Mouse (Mus musculus): ENCODE data around the gene Rfc4. TPM values are rescaled to one million over a fixed set of nuclear protein-coding genes. Genes with fewer than 3 reads are reported as not detected.

The Rfc4 gene
- polyA plus RNA-seq, 1 experiment from 2014 or later, result 210 TPM

- no peaks in the 10 kb centered on the region for H3K9me3 ChIP-seq (ENCODE audit: control insufficient read depth, low read length)
- no peaks in the 10 kb centered on the region for H3K4me1 ChIP-seq (ENCODE audit: control insufficient read depth, insufficient read depth, low read length)
- no peak overlapping the region for H3K27ac ChIP-seq (replicated peaks; ENCODE audit: low read depth, low read length)
- H3K9ac ChIP-seq (ENCODE audit: low read length), result no peak overlapping the region
- WGBS, result 97% methylated on average over 3 of the region's 3 CpGs
- ATAC-seq (ENCODE audit: insufficient number of reproducible peaks, low FRiP score, low TSS enrichment, low read depth), result no peak
- H3K4me3 ChIP-seq (ENCODE audit: low read depth, low read length), result no peak overlapping the region
- DNase-seq (ENCODE audit: low spot score), result no peak
- no peaks in the 10 kb centered on the region for H3K36me3 ChIP-seq (ENCODE audit: control insufficient read depth, insufficient read depth, low read length)
- H3K27me3 ChIP-seq (ENCODE audit: control insufficient read depth, insufficient read depth, low read length), result no peaks in the 10 kb centered on the region
- H3K4me2 ChIP-seq (ENCODE audit: low read depth, severe bottlenecking), result no peak overlapping the region
Observed at GRCm38 (mm10) chr16:23162116-23162515, 34.6 kb upstream of the Rfc4 start.

DNA sequence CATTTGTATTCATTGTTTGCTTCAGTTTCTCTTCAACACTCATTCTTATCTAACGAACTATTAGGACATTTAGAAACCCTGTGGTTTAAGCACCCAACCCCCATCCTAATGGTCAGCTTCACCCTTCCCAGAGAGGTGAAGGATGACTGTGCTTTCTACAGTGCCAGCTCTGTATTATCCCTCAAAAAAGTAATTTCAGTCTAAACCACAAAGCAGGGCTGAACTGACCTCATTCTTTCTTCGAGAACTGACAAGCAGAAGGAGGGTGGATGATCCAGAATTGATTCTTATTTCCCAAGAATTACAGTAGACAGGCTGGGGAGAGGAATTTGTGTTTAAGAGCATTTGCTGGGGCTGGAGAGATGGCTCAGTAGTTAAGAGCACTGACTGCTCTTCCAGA, 32.2 kb upstream of the Rfc4 start:
- Histone ChIP-seq H3K27ac (replicated peaks; ENCODE audit: low read depth, low read length) (no peak overlapping the region), H3K4me3 (ENCODE audit: low read depth, low read length) (no peak overlapping the region), H3K4me2 (ENCODE audit: low read depth, severe bottlenecking) (no peak overlapping the region), H3K9ac (ENCODE audit: low read length) (no peak overlapping the region), H3K36me3 (ENCODE audit: control insufficient read depth, insufficient read depth, low read length) (no peaks in the 10 kb centered on the region), H3K4me1 (ENCODE audit: control insufficient read depth, insufficient read depth, low read length) (no peaks in the 10 kb centered on the region), H3K9me3 (ENCODE audit: control insufficient read depth, low read length) (no peaks in the 10 kb centered on the region), H3K27me3 (ENCODE audit: control insufficient read depth, insufficient read depth, low read length) (no peaks in the 10 kb centered on the region)
- ATAC-seq (ENCODE audit: insufficient number of reproducible peaks, low FRiP score, low TSS enrichment, low read depth) (no peak), DNase-seq (ENCODE audit: low spot score) (no peak)
- 83% methylated on average over 2 of the region's 2 CpGs for WGBS

DNA sequence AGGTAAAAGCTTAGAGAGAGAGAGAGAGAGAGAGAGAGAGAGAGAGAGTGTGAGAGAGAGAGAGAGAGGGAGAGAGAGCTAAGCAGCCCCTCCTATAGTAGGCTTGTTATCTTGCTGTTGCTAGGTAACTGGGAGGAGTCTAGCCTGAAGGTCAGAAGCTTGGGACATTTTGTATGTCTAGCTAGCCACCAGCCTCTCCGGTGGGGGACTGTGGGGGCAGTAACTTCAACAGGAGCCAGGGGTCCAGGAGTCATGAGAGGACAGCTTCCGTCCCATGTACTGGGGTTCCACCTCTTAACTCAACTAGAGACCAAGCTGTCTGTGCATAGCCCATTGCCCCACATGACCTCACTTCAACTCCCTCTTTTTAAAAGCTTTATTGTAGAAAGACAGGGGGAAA, 31.4 kb upstream of the Rfc4 start:
- Histone ChIP-seq H3K4me2 (ENCODE audit: low read depth, severe bottlenecking) (no peak overlapping the region), H3K9ac (ENCODE audit: low read length) (no peak overlapping the region), H3K4me1 (ENCODE audit: control insufficient read depth, insufficient read depth, low read length) (no peaks in the 10 kb centered on the region), H3K27ac (replicated peaks; ENCODE audit: low read depth, low read length) (no peak overlapping the region), H3K27me3 (ENCODE audit: control insufficient read depth, insufficient read depth, low read length) (no peaks in the 10 kb centered on the region), H3K9me3 (ENCODE audit: control insufficient read depth, low read length) (no peaks in the 10 kb centered on the region), H3K36me3 (ENCODE audit: control insufficient read depth, insufficient read depth, low read length) (no peaks in the 10 kb centered on the region), H3K4me3 (ENCODE audit: low read depth, low read length) (no peak overlapping the region)
- DNase-seq (ENCODE audit: low spot score), result no peak
- ATAC-seq (ENCODE audit: insufficient number of reproducible peaks, low FRiP score, low TSS enrichment, low read depth), result no peak
- WGBS, result 58% methylated on average over 2 of the region's 2 CpGs

GRCm38 (mm10) chr16:23158292-23158691, 30.8 kb upstream of the Rfc4 start:
- Histone ChIP-seq H3K4me2 (ENCODE audit: low read depth, severe bottlenecking) (no peak overlapping the region), H3K27ac (replicated peaks; ENCODE audit: low read depth, low read length) (no peak overlapping the region), H3K4me1 (ENCODE audit: control insufficient read depth, insufficient read depth, low read length) (no peaks in the 10 kb centered on the region), H3K36me3 (ENCODE audit: control insufficient read depth, insufficient read depth, low read length) (no peaks in the 10 kb centered on the region), H3K9me3 (ENCODE audit: control insufficient read depth, low read length) (no peaks in the 10 kb centered on the region), H3K9ac (ENCODE audit: low read length) (no peak overlapping the region), H3K4me3 (ENCODE audit: low read depth, low read length) (no peak overlapping the region), H3K27me3 (ENCODE audit: control insufficient read depth, insufficient read depth, low read length) (no peaks in the 10 kb centered on the region)
- ATAC-seq (ENCODE audit: insufficient number of reproducible peaks, low FRiP score, low TSS enrichment, low read depth) (no peak), DNase-seq (ENCODE audit: low spot score) (no peak)
- WGBS, result 86% methylated on average over 7 of the region's 7 CpGs

GRCm38 (mm10) chr16:23157013-23157412, 29.5 kb upstream of the Rfc4 start:
- Histone ChIP-seq H3K4me3 (ENCODE audit: low read depth, low read length) (no peak overlapping the region), H3K4me2 (ENCODE audit: low read depth, severe bottlenecking) (no peak overlapping the region), H3K27me3 (ENCODE audit: control insufficient read depth, insufficient read depth, low read length) (no peaks in the 10 kb centered on the region), H3K9me3 (ENCODE audit: control insufficient read depth, low read length) (no peaks in the 10 kb centered on the region), H3K27ac (replicated peaks; ENCODE audit: low read depth, low read length) (no peak overlapping the region), H3K36me3 (ENCODE audit: control insufficient read depth, insufficient read depth, low read length) (no peaks in the 10 kb centered on the region), H3K4me1 (ENCODE audit: control insufficient read depth, insufficient read depth, low read length) (no peaks in the 10 kb centered on the region), H3K9ac (ENCODE audit: low read length) (no peak overlapping the region)
- DNase-seq (ENCODE audit: low spot score) (no peak), ATAC-seq (ENCODE audit: insufficient number of reproducible peaks, low FRiP score, low TSS enrichment, low read depth) (no peak)
- WGBS, result 91% methylated on average over 13 of the region's 13 CpGs

GRCm38 (mm10) chr16:23154261-23154660, 26.7 kb upstream of the Rfc4 start:
- Histone ChIP-seq H3K4me2 (ENCODE audit: low read depth, severe bottlenecking) (no peak overlapping the region), H3K4me1 (ENCODE audit: control insufficient read depth, insufficient read depth, low read length) (no peaks in the 10 kb centered on the region), H3K9ac (ENCODE audit: low read length) (no peak overlapping the region), H3K9me3 (ENCODE audit: control insufficient read depth, low read length) (no peaks in the 10 kb centered on the region), H3K36me3 (ENCODE audit: control insufficient read depth, insufficient read depth, low read length) (no peaks in the 10 kb centered on the region), H3K27me3 (ENCODE audit: control insufficient read depth, insufficient read depth, low read length) (no peaks in the 10 kb centered on the region), H3K27ac (replicated peaks; ENCODE audit: low read depth, low read length) (no peak overlapping the region), H3K4me3 (ENCODE audit: low read depth, low read length) (no peak overlapping the region)
- DNase-seq (ENCODE audit: low spot score), result no peak
- 75% methylated on average over 5 of the region's 5 CpGs for WGBS
- no peak for ATAC-seq (ENCODE audit: insufficient number of reproducible peaks, low FRiP score, low TSS enrichment, low read depth)

GRCm38 (mm10) chr16:23151423-23151822, 23.9 kb upstream of the Rfc4 start:
- H3K4me1 ChIP-seq (ENCODE audit: control insufficient read depth, insufficient read depth, low read length), result no peaks in the 10 kb centered on the region
- no peak overlapping the region for H3K4me2 ChIP-seq (ENCODE audit: low read depth, severe bottlenecking)
- no peak overlapping the region for H3K9ac ChIP-seq (ENCODE audit: low read length)
- WGBS, result 22% methylated on average over 2 of the region's 2 CpGs
- ATAC-seq (ENCODE audit: insufficient number of reproducible peaks, low FRiP score, low TSS enrichment, low read depth) (no peak), DNase-seq (ENCODE audit: low spot score) (no peak)
- H3K36me3 ChIP-seq (ENCODE audit: control insufficient read depth, insufficient read depth, low read length), result no peaks in the 10 kb centered on the region
- H3K4me3 ChIP-seq (ENCODE audit: low read depth, low read length), result no peak overlapping the region
- H3K27me3 ChIP-seq (ENCODE audit: control insufficient read depth, insufficient read depth, low read length), result no peaks in the 10 kb centered on the region
- no peaks in the 10 kb centered on the region for H3K9me3 ChIP-seq (ENCODE audit: control insufficient read depth, low read length)
- no peak overlapping the region for H3K27ac ChIP-seq (replicated peaks; ENCODE audit: low read depth, low read length)

- H3K4me2 ChIP-seq (ENCODE audit: low read depth, severe bottlenecking), result no peak overlapping the region
- H3K4me1 ChIP-seq (ENCODE audit: control insufficient read depth, insufficient read depth, low read length), result no peaks in the 10 kb centered on the region
- no peak overlapping the region for H3K9ac ChIP-seq (ENCODE audit: low read length)
- no peak overlapping the region for H3K4me3 ChIP-seq (ENCODE audit: low read depth, low read length)
- ATAC-seq (ENCODE audit: insufficient number of reproducible peaks, low FRiP score, low TSS enrichment, low read depth), result no peak
- no peak for DNase-seq (ENCODE audit: low spot score)
- WGBS, result 85% methylated on average over 8 of the region's 8 CpGs
- H3K36me3 ChIP-seq (ENCODE audit: control insufficient read depth, insufficient read depth, low read length), result no peaks in the 10 kb centered on the region
- H3K27me3 ChIP-seq (ENCODE audit: control insufficient read depth, insufficient read depth, low read length), result no peaks in the 10 kb centered on the region
- no peak overlapping the region for H3K27ac ChIP-seq (replicated peaks; ENCODE audit: low read depth, low read length)
- H3K9me3 ChIP-seq (ENCODE audit: control insufficient read depth, low read length), result no peaks in the 10 kb centered on the region
Observed at GRCm38 (mm10) chr16:23149396-23149795, 21.9 kb upstream of the Rfc4 start.

GRCm38 (mm10) chr16:23148936-23149335, 21.4 kb upstream of the Rfc4 start:
- 79% methylated on average over 2 of the region's 2 CpGs for WGBS
- Histone ChIP-seq H3K4me1 (ENCODE audit: control insufficient read depth, insufficient read depth, low read length) (no peaks in the 10 kb centered on the region), H3K27ac (replicated peaks; ENCODE audit: low read depth, low read length) (no peak overlapping the region), H3K4me3 (ENCODE audit: low read depth, low read length) (no peak overlapping the region), H3K27me3 (ENCODE audit: control insufficient read depth, insufficient read depth, low read length) (no peaks in the 10 kb centered on the region), H3K9me3 (ENCODE audit: control insufficient read depth, low read length) (no peaks in the 10 kb centered on the region), H3K4me2 (ENCODE audit: low read depth, severe bottlenecking) (no peak overlapping the region), H3K36me3 (ENCODE audit: control insufficient read depth, insufficient read depth, low read length) (no peaks in the 10 kb centered on the region), H3K9ac (ENCODE audit: low read length) (no peak overlapping the region)
- no peak for DNase-seq (ENCODE audit: low spot score)
- no peak for ATAC-seq (ENCODE audit: insufficient number of reproducible peaks, low FRiP score, low TSS enrichment, low read depth)
